Mouse (Mus musculus): ENCODE results near the gene Ptcd1. TPM values are rescaled to one million over a fixed set of nuclear protein-coding genes. Genes with fewer than 3 reads are reported as not detected.

The Ptcd1 gene
- total and polyA plus RNA-seq, 3 experiments: 13.2 to 27.0 (median 24.0) TPM

DNA sequence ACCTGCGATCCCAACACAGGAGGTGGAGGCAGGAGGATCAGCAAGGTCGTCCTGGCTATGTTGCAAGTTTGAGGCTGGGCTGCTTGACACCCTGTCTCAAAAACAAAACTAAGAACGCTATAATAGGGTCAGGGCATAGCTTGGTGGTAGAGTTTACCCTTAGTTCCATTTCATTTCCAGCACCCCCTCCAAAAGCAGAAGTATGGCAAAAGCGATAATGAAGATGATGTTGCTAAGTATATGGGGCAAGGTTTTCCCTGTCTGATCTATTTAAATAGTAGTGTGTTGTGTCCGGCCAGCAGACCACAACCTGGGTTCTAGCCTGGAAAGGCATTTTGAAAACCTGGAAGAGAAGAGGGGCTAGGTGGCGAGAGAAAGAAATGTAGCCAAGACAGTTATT is 41.0 kb upstream of the Ptcd1 start:
- peaks cover 6% of the 10 kb centered on the region for H3K4me1 ChIP-seq (ENCODE audit: control insufficient read depth, insufficient read depth, low read length)
- no peak overlapping the region for H3K9ac ChIP-seq (ENCODE audit: low read depth, low read length)
- DNase-seq: no peak
- H3K27me3 ChIP-seq (ENCODE audit: control insufficient read depth, insufficient read depth, low read length): no peaks in the 10 kb centered on the region
- no peaks in the 10 kb centered on the region for H3K36me3 ChIP-seq (ENCODE audit: control insufficient read depth, insufficient read depth, low read length)
- H3K27ac ChIP-seq: no peak overlapping the region
- WGBS: 92% methylated on average over 6 of the region's 6 CpGs
- H3K4me3 ChIP-seq: no peak overlapping the region
- TF ChIP-seq POLR2A (IDR thresholded peaks at IDR 0.05; ENCODE audit: insufficient read depth, low read depth, low read length): no peak
- no peak for TF ChIP-seq CTCF (IDR thresholded peaks at IDR 0.05)
- no peak for TF ChIP-seq EP300 (IDR thresholded peaks at IDR 0.05; ENCODE audit: insufficient read depth, low read depth, low read length)
- intact Hi-C loops (cut with DNase I): no loop called here
- peaks cover 2% of the 10 kb centered on the region; the same call in 1 of the 2 replicates for H3K79me2 ChIP-seq (replicated peaks; ENCODE audit: control insufficient read depth, insufficient read depth, low read length)

DNA sequence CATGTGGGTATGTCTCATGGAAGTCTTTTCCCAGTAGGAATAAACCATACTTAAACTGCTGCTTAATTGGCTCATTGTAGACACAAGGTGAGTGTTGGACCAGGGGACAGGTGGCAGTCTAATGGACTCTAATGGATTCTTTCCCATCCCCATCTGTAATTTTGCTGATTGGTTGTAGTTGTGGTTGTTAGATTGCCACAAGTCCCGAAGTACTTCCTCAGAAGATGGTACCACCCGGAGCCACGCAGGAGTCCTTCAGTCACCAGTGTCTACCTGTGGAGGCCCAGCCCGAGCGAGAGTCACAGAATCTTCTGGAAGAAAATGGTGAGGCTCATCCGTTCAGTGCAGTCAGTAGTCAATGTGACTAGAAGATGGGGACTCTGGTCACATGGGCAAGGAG is 40.5 kb upstream of the Ptcd1 start:
- Histone ChIP-seq H3K9ac (ENCODE audit: low read depth, low read length) (no peak overlapping the region), H3K36me3 (ENCODE audit: control insufficient read depth, insufficient read depth, low read length) (no peaks in the 10 kb centered on the region), H3K79me2 (replicated peaks; ENCODE audit: control insufficient read depth, insufficient read depth, low read length) (peaks cover 2% of the 10 kb centered on the region; the same call in 1 of the 2 replicates), H3K27ac (no peak overlapping the region), H3K27me3 (ENCODE audit: control insufficient read depth, insufficient read depth, low read length) (no peaks in the 10 kb centered on the region), H3K4me3 (no peak overlapping the region), H3K4me1 (ENCODE audit: control insufficient read depth, insufficient read depth, low read length) (peaks cover 6% of the 10 kb centered on the region)
- DNase-seq: no peak
- 97% methylated on average over 6 of the region's 6 CpGs for WGBS
- no peak for TF ChIP-seq EP300 (IDR thresholded peaks at IDR 0.05; ENCODE audit: insufficient read depth, low read depth, low read length)
- intact Hi-C loops (cut with DNase I): no loop called here

- TF ChIP-seq EP300 (IDR thresholded peaks at IDR 0.05; ENCODE audit: insufficient read depth, low read depth, low read length) (no peak), CTCF (IDR thresholded peaks at IDR 0.05) (no peak), POLR2A (IDR thresholded peaks at IDR 0.05; ENCODE audit: insufficient read depth, low read depth, low read length) (no peak)
- peak overlapping the region; percentile 91 for H3K27ac ChIP-seq
- intact Hi-C loops (cut with DNase I): no loop called here
- peak overlapping the region; percentile 72 for H3K4me3 ChIP-seq
- no peak for DNase-seq
- WGBS: 6% methylated on average over 9 of the region's 9 CpGs
- H3K9ac ChIP-seq (ENCODE audit: low read depth, low read length): peak overlapping the region; percentile 46
- H3K4me1 ChIP-seq (ENCODE audit: control insufficient read depth, insufficient read depth, low read length): peaks cover 8% of the 10 kb centered on the region
- no peaks in the 10 kb centered on the region for H3K27me3 ChIP-seq (ENCODE audit: control insufficient read depth, insufficient read depth, low read length)
- peaks cover 5% of the 10 kb centered on the region; the same call in 1 of the 2 replicates for H3K36me3 ChIP-seq (ENCODE audit: control insufficient read depth, insufficient read depth, low read length)
- H3K79me2 ChIP-seq (replicated peaks; ENCODE audit: control insufficient read depth, insufficient read depth, low read length): peaks cover 2% of the 10 kb centered on the region; the same call in 1 of the 2 replicates
These were observed 38.1 kb upstream of the Ptcd1 start for GRCm38 (mm10) chr5:145205041-145205440.

- H3K36me3 ChIP-seq (ENCODE audit: control insufficient read depth, insufficient read depth, low read length): peaks cover 5% of the 10 kb centered on the region; the same call in 1 of the 2 replicates
- peak within 1 kb of the TSS; percentile 72 for H3K4me3 ChIP-seq
- peaks cover 8% of the 10 kb centered on the region for H3K4me1 ChIP-seq (ENCODE audit: control insufficient read depth, insufficient read depth, low read length)
- TF ChIP-seq POLR2A (IDR thresholded peaks at IDR 0.05; ENCODE audit: insufficient read depth, low read depth, low read length) (peak; percentile 81), EP300 (IDR thresholded peaks at IDR 0.05; ENCODE audit: insufficient read depth, low read depth, low read length) (peak; percentile 71), CTCF (IDR thresholded peaks at IDR 0.05) (peak; percentile 37; the same call in 1 of the 2 replicates)
- peak; percentile 97 to 98 for DNase-seq
- no peaks in the 10 kb centered on the region for H3K27me3 ChIP-seq (ENCODE audit: control insufficient read depth, insufficient read depth, low read length)
- peak within 1 kb of the TSS; percentile 82 for H3K9ac ChIP-seq (ENCODE audit: low read depth, low read length)
- H3K79me2 ChIP-seq (replicated peaks; ENCODE audit: control insufficient read depth, insufficient read depth, low read length): peaks cover 2% of the 10 kb centered on the region; the same call in 1 of the 2 replicates
- WGBS: under 1% methylated on average over 22 of the region's 22 CpGs
- intact Hi-C loops (cut with DNase I): loop anchor here (1.0 to 5.0 kb wide), 3 partner anchors 13 to 78 kb away; partner anchors contain the start of genes Zfp655 and Zscan25
- H3K27ac ChIP-seq: peak within 1 kb of the TSS; percentile 91
These were observed 37.2 kb upstream of the Ptcd1 start, which contains the start of gene Zkscan5 for GRCm38 (mm10) chr5:145203936-145204691. Gene Zkscan5 (plus strand): TSS chr5:145204562.

DNA sequence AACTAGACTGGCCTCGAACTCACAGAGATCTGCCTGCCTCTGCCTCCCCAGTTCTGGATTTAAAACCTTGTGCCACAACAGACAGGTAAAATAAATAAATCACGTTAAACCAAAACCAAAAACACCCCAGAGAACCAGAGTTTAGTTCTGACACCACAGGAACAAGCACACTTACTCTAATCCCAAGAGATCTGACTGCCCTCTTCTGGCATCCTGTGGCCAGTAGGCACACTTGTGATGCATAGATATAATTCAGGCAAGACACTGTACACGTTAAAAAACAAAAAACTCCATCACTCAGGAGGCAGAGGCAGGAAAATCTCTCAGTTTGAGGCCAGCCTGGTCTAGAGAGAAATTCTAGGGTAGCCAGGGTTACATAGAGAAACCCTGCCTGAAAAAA is 35.5 kb upstream of the Ptcd1 start:
- no peaks in the 10 kb centered on the region for H3K27me3 ChIP-seq (ENCODE audit: control insufficient read depth, insufficient read depth, low read length)
- intact Hi-C loops (cut with DNase I): loop anchor here (5.0 kb wide), 1 partner anchor 80 kb away; the partner anchor contains the start of gene Zscan25
- WGBS: 47% methylated on average over 3 of the region's 3 CpGs
- TF ChIP-seq EP300 (IDR thresholded peaks at IDR 0.05; ENCODE audit: insufficient read depth, low read depth, low read length): no peak
- H3K9ac ChIP-seq (ENCODE audit: low read depth, low read length): no peak overlapping the region
- peaks cover 8% of the 10 kb centered on the region for H3K4me1 ChIP-seq (ENCODE audit: control insufficient read depth, insufficient read depth, low read length)
- no peak overlapping the region for H3K4me3 ChIP-seq
- H3K36me3 ChIP-seq (ENCODE audit: control insufficient read depth, insufficient read depth, low read length): peaks cover 5% of the 10 kb centered on the region; the same call in 1 of the 2 replicates
- DNase-seq: no peak
- peaks cover 2% of the 10 kb centered on the region; the same call in 1 of the 2 replicates for H3K79me2 ChIP-seq (replicated peaks; ENCODE audit: control insufficient read depth, insufficient read depth, low read length)
- no peak overlapping the region for H3K27ac ChIP-seq
